Mouse (Mus musculus): ENCODE measurements around the gene Smpd4. TPM values are rescaled to one million over a fixed set of nuclear protein-coding genes. Genes with fewer than 3 reads are reported as not detected.

The Smpd4 gene
- polyA plus RNA-seq, 1 experiment from 2014 or later = 30.7 TPM

DNA sequence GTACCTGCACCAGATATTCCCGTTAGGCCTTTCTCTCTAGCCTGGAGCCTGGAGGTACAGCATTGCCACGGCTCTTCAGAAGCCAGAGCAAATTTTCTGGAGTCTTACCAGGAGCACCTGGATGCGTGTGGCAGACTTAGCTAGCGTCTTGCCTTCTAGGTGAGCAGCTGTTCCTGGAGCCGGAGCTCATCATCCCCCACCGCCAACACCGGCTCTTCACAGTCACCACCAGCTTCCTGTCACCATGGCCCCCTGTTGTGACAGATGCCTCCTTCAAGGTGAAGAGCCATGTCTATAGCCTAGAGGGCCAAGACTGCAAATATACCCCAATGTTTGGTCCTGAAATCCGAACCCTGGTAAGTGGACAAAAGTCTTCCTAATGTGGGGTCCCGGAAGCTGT is 21.6 kb downstream of the Smpd4 start:
- 90% methylated on average over 9 of the region's 9 CpGs for WGBS
- H3K36me3 ChIP-seq = peaks cover 44% of the 10 kb centered on the region
- no peaks in the 10 kb centered on the region for H3K9me3 ChIP-seq

DNA sequence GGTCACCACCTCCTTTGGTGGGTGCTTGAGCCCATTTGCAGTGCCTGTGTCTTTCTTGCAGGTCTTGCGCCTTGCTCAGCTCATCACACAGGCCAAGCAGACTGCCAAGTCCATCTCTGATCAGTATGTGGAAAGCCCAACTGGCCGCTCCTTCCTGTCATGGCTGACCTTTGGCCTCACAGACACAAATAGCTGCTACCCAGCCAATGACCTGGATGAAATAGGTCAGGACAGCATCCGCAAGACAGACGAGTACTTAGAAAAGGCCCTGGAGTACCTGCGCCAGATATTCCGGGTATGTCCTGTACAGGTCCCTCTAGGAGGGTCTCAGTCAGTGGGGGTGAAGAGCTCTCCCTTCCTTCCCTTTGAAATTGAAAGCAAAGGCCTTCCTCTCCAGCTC is 22.1 kb downstream of the Smpd4 start:
- no peak overlapping the region for H3K9ac ChIP-seq
- peaks cover 4% of the 10 kb centered on the region; the same call in 1 of the 2 replicates for H3K4me1 ChIP-seq (replicated peaks)
- peaks cover 44% of the 10 kb centered on the region for H3K36me3 ChIP-seq
- no peak overlapping the region for H3K27ac ChIP-seq (replicated peaks)
- no peak overlapping the region for H3K4me3 ChIP-seq
- H3K9me3 ChIP-seq = no peaks in the 10 kb centered on the region
- no peaks in the 10 kb centered on the region for H3K27me3 ChIP-seq
- H3K4me2 ChIP-seq = no peak overlapping the region
- no peak for ATAC-seq (ENCODE audit: low FRiP score, low read depth)
- WGBS = 78% methylated on average over 6 of the region's 6 CpGs

More for the DNA sequence above, 21.6 kb downstream of the Smpd4 start:
- no peak for ATAC-seq (ENCODE audit: low FRiP score, low read depth)
- no peak overlapping the region for H3K27ac ChIP-seq (replicated peaks)
- H3K4me1 ChIP-seq (replicated peaks) = no peaks in the 10 kb centered on the region
- no peak overlapping the region for H3K9ac ChIP-seq
- no peaks in the 10 kb centered on the region for H3K27me3 ChIP-seq
- H3K4me2 ChIP-seq = no peak overlapping the region
- H3K4me3 ChIP-seq = no peak overlapping the region

- no peaks in the 10 kb centered on the region for H3K27me3 ChIP-seq
- no peak overlapping the region for H3K4me3 ChIP-seq
- H3K9me3 ChIP-seq = no peaks in the 10 kb centered on the region
- no peak overlapping the region for H3K9ac ChIP-seq
- H3K4me1 ChIP-seq (replicated peaks) = peaks cover 11% of the 10 kb centered on the region
- peaks cover 44% of the 10 kb centered on the region for H3K36me3 ChIP-seq
- 84% methylated on average over 8 of the region's 8 CpGs for WGBS
- H3K4me2 ChIP-seq = no peak overlapping the region
- no peak overlapping the region for H3K27ac ChIP-seq (replicated peaks)
- ATAC-seq (ENCODE audit: low FRiP score, low read depth) = no peak
These were observed 23.2 kb downstream of the Smpd4 start for GRCm38 (mm10) chr16:17642311-17642710.

DNA sequence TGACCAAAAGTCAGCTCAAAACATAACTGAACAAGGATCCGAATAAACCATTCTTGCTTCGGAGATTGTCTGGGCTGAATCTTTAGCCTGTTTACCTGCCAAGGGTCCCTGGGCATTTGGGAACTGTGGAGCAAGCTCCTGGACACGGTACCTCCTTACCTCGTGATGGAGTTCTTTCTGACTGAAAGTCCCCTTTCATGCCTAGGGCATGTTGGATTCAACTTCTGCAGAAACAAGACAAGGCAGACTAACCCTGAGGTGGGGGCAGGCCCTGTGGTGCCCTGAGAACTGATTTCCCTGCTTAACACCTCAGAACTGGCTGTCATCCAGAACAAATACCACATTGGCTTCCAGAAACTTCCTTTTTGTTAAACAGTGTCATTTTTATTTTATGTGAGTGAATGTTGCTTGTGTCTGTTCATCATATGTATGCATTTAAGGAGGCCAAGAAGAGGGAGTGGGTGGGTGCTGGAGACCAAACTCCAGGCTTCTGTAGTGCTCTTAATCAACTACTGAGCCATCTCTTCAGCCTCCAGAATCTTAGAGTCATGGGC is 24.4 kb downstream of the Smpd4 start:
- no peak overlapping the region for H3K4me2 ChIP-seq
- 94% methylated on average over 4 of the region's 4 CpGs for WGBS
- H3K9me3 ChIP-seq = no peaks in the 10 kb centered on the region
- peaks cover 12% of the 10 kb centered on the region for H3K4me1 ChIP-seq (replicated peaks)
- H3K36me3 ChIP-seq = peaks cover 38% of the 10 kb centered on the region
- no peak overlapping the region for H3K9ac ChIP-seq
- no peak for ATAC-seq (ENCODE audit: low FRiP score, low read depth)
- H3K27me3 ChIP-seq = no peaks in the 10 kb centered on the region
- no peak overlapping the region for H3K4me3 ChIP-seq
- H3K27ac ChIP-seq (replicated peaks) = no peak overlapping the region

DNA sequence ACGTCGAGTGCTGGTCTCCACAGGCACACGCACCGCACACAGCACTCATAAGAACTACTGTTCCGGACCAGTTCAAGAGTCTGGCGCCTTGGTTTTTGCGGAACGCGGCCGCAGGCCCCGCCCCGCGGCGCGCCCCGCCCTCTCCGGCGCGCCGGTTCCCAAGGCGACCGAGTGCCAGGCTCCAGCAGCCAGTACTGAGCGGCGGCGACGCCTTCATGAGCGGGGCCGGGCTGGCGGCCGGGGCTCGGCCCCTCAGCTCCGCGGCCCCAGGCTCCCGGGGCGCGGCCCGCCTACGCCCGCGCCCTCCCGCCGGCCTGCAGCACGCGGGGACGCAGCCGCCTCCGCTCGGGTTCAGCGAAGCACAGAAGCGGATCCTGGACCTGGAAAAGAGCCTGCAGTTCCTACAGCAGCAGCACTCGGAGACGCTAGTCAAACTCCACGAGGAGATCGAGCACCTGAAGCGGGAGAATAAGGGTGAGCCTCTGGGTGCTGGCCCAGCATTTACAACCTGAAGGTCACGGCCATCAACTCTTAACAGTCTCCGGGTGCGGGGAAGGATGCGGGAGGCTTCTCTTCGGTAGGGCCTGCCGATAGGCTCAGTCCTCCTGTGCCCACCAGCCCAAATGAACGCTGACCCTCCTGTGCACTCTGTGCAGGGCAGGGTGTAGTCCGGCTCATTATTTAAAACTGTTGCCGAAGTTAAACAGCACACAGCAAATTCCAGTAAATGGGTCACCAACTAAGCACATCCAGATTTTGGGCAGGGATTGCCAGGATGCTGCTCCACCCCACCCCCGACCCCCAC is 27.4 kb downstream of the Smpd4 start, which contains the start of gene Ccdc74a:
TSS of gene Ccdc74a (plus strand) at position 161 of the 805 bp plus-strand sequence.
- peaks cover 24% of the 10 kb centered on the region for H3K36me3 ChIP-seq
- peak within 1 kb of the TSS; percentile 54 for H3K27ac ChIP-seq (replicated peaks)
- H3K9me3 ChIP-seq = no peaks in the 10 kb centered on the region
- H3K4me2 ChIP-seq = peak within 1 kb of the TSS; percentile 79
- peak within 1 kb of the TSS; percentile 60 for H3K9ac ChIP-seq
- 2% methylated on average over 61 of the region's 65 CpGs for WGBS
- H3K4me3 ChIP-seq = peak within 1 kb of the TSS; percentile 58
- H3K27me3 ChIP-seq = no peaks in the 10 kb centered on the region
- H3K4me1 ChIP-seq (replicated peaks) = peaks cover 12% of the 10 kb centered on the region
- peak; percentile 92 for ATAC-seq (ENCODE audit: low FRiP score, low read depth)

GRCm38 (mm10) chr16:17647156-17647555 is 28.0 kb downstream of the Smpd4 start:
- H3K27ac ChIP-seq (replicated peaks) = no peak overlapping the region
- peaks cover 12% of the 10 kb centered on the region for H3K4me1 ChIP-seq (replicated peaks)
- H3K9me3 ChIP-seq = no peaks in the 10 kb centered on the region
- H3K36me3 ChIP-seq = peaks cover 28% of the 10 kb centered on the region
- H3K27me3 ChIP-seq = no peaks in the 10 kb centered on the region
- peak overlapping the region; percentile 79 for H3K4me2 ChIP-seq
- H3K9ac ChIP-seq = 0 out of 2 replicates have a peak overlapping the region, but pooled peaks have one; percentile 1
- ATAC-seq (ENCODE audit: low FRiP score, low read depth) = no peak
- 10% methylated on average over 1 of the region's 1 CpGs for WGBS
- H3K4me3 ChIP-seq = peak overlapping the region; percentile 58

GRCm38 (mm10) chr16:17647566-17648340 is 28.6 kb downstream of the Smpd4 start:
- WGBS = 82% methylated on average over 10 of the region's 10 CpGs
- 0 out of 2 replicates have a peak overlapping the region, but pooled peaks have one; percentile 1 for H3K9ac ChIP-seq
- H3K4me3 ChIP-seq = peak overlapping the region; percentile 58; the same call in 1 of the 2 replicates
- no peak overlapping the region for H3K27ac ChIP-seq (replicated peaks)
- H3K36me3 ChIP-seq = peaks cover 28% of the 10 kb centered on the region
- H3K27me3 ChIP-seq = no peaks in the 10 kb centered on the region
- no peak for ATAC-seq (ENCODE audit: low FRiP score, low read depth)
- H3K4me2 ChIP-seq = peak overlapping the region; percentile 79
- H3K9me3 ChIP-seq = no peaks in the 10 kb centered on the region
- peaks cover 12% of the 10 kb centered on the region for H3K4me1 ChIP-seq (replicated peaks)

DNA sequence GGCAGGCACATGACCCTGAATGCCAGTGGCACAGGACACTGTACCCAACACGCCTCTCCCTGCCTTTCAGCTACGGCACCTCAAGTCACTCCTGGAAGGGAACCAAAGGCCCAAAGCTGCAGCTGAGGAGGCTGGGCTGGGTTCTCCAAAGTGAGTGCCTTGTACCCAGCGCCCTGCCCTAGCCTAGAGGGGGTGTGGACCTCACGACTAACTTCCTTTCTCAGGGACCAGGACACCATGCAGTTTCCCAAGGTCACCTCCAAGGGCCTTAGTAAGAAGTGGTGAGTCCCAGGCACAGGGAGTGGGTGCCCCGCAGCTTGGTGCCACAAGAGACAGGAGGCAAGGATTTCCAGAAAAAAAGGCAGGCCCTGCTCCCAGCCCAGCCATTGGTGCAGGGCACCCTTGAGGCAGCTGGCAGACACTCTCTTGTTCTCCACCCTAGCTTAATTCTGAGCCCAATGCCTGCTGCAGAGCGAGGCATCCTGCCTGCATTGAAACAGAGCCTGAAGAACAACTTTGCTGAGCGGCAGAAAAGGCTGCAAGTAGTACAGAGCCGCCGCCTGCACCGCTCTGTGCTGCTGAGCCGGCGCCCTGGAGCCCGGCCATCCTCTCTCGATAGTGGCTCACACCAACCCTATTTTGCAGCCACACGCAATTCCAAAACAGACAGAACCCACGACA is 30.9 kb downstream of the Smpd4 start:
- Histone ChIP-seq H3K27ac (replicated peaks) (no peak overlapping the region), H3K4me2 (no peak overlapping the region), H3K9me3 (no peaks in the 10 kb centered on the region), H3K36me3 (peaks cover 47% of the 10 kb centered on the region), H3K4me1 (replicated peaks) (peaks cover 12% of the 10 kb centered on the region), H3K4me3 (no peak overlapping the region), H3K9ac (no peak overlapping the region), H3K27me3 (no peaks in the 10 kb centered on the region)
- WGBS = 83% methylated on average over 16 of the region's 16 CpGs
- no peak for ATAC-seq (ENCODE audit: low FRiP score, low read depth)

GRCm38 (mm10) chr16:17650711-17651110 is 31.6 kb downstream of the Smpd4 start:
- ATAC-seq (ENCODE audit: low FRiP score, low read depth) = no peak
- 96% methylated on average over 1 of the region's 1 CpGs for WGBS
- Histone ChIP-seq H3K36me3 (peaks cover 53% of the 10 kb centered on the region), H3K4me3 (no peak overlapping the region), H3K9me3 (no peaks in the 10 kb centered on the region), H3K4me2 (no peak overlapping the region), H3K9ac (no peak overlapping the region), H3K27ac (replicated peaks) (no peak overlapping the region), H3K27me3 (no peaks in the 10 kb centered on the region), H3K4me1 (replicated peaks) (peaks cover 12% of the 10 kb centered on the region)

DNA sequence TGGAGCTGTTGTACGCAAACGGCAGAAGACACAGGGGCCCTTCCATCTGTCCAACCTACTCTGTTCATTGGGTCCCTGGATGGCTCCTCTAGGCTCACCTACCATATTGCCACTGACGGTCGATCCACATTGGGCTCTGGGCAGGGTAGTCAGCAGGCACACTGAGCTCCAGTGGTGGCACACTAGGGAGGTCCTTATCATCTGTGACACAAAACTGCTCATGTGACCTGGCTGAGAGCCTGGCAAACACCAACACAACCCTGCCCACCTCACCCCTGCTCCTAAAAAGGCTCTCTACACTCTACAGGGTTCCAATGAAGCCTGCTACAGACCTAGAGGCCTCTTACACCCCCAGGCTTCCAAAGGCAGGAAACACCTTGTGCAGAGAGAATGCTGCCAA is 33.5 kb downstream of the Smpd4 start:
- no peak overlapping the region for H3K4me2 ChIP-seq
- no peaks in the 10 kb centered on the region for H3K27me3 ChIP-seq
- H3K4me3 ChIP-seq = no peak overlapping the region
- no peak for ATAC-seq (ENCODE audit: low FRiP score, low read depth)
- no peaks in the 10 kb centered on the region for H3K9me3 ChIP-seq
- H3K4me1 ChIP-seq (replicated peaks) = no peaks in the 10 kb centered on the region
- H3K36me3 ChIP-seq = peaks cover 56% of the 10 kb centered on the region
- no peak overlapping the region for H3K27ac ChIP-seq (replicated peaks)
- no peak overlapping the region for H3K9ac ChIP-seq
- 88% methylated on average over 4 of the region's 4 CpGs for WGBS

DNA sequence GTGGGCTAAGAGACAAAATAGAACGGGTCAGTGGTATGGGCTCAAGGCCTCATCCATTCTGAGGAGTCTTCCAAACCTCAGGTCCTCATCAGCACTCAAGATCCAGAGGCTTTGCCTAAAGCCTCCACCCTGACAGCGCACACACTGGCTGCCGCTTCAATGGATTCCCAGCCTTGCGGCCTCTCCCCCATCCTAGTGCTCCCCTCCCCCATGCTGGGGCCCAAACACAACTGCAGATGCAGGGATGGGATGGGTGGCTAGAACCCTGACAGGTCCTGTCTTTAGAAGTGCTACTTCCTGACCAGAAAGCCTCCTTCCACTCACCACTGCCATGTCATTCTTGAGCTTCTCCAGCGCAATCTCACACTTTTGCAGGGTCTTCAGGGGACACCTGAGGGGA is 34.4 kb downstream of the Smpd4 start:
- no peak overlapping the region for H3K9ac ChIP-seq
- H3K4me1 ChIP-seq (replicated peaks) = no peaks in the 10 kb centered on the region
- H3K36me3 ChIP-seq = peaks cover 60% of the 10 kb centered on the region
- no peak overlapping the region for H3K27ac ChIP-seq (replicated peaks)
- no peaks in the 10 kb centered on the region for H3K27me3 ChIP-seq
- no peak overlapping the region for H3K4me2 ChIP-seq
- no peak overlapping the region for H3K4me3 ChIP-seq
- WGBS = 94% methylated on average over 5 of the region's 5 CpGs
- ATAC-seq (ENCODE audit: low FRiP score, low read depth) = no peak
- H3K9me3 ChIP-seq = no peaks in the 10 kb centered on the region

Data from hindbrain, embryonic 15.5 days (tissue).